Mouse (Mus musculus): ENCODE measurements around the gene Akp3. TPM values are rescaled to one million over a fixed set of nuclear protein-coding genes. Genes with fewer than 3 reads are reported as not detected.

Akp3 gene
- polyA plus RNA-seq, 1 experiment from 2014 or later: not detected

DNA sequence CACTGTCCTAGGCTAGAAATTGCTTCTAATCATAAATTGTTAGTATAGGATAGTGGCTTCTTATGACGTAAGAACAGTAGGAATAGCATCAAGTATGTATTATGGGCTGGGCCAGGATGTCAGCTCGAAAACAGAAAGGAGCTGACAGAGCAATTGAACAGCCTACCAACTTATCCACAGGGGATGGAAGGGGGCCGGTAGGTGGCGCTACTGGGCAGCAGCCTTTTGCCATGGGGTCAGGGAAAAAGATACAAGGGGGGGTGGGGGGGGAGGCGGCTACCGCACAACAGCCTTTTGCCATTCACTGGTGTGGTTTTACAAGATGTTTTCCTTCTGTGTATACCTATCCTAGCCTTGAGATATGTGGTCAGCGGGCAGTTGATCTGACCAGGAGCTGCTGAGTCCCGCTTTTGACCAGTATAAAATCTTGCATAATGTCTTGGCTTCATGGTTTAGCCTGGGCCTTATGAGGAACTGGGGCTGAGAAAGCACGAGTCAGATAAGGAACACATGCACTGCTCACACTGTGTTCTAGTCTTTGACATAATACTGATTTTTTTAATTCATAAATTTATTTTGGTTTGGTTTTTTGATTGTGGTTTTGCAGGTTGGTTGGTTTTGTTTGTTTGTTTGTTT lies 12.9 kb upstream of the Akp3 start:
- peak; percentile 7 for DNase-seq (ENCODE audit: low spot score)
- Histone ChIP-seq H3K36me3 (ENCODE audit: insufficient read depth, low read length) (no peaks in the 10 kb centered on the region), H3K4me1 (ENCODE audit: insufficient read depth, low read depth, low read length) (no peaks in the 10 kb centered on the region), H3K27ac (ENCODE audit: low read length) (no peak overlapping the region), H3K9ac (replicated peaks; ENCODE audit: low read depth) (no peak overlapping the region), H3K4me3 (ENCODE audit: low read depth, low read length) (no peak overlapping the region), H3K4me2 (replicated peaks; ENCODE audit: low read depth, low read length) (no peak overlapping the region), H3K9me3 (ENCODE audit: low read length) (no peaks in the 10 kb centered on the region), H3K27me3 (replicated peaks; ENCODE audit: insufficient read depth, low read length) (no peaks in the 10 kb centered on the region)
- no peak for ATAC-seq
- peak; percentile 57 for TF ChIP-seq CTCF (IDR thresholded peaks at IDR 0.05)
- TF ChIP-seq EP300 (IDR thresholded peaks at IDR 0.05): no peak
- WGBS: 34% methylated on average over 9 of the region's 9 CpGs

DNA sequence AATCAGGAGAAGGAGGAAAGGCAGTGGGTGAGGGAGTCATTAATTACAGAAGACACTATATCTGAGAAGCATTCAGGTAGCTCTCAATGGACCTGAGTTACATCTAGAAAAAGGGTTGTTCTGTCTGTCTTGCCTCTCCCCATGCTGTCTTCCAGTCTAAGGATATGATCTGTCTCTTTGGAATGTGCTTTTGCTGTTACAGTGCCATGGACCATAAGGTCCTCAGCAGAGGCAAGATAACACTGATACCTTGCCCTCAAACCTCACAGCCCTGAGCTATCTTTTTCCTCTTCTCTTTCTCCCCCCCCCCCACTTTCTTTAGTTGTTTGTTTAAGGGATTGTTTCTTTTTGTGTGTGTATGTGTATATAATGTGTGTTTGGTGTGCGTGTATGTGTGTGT lies 10.0 kb upstream of the Akp3 start:
- Histone ChIP-seq H3K9me3 (ENCODE audit: low read length) (no peaks in the 10 kb centered on the region), H3K4me1 (ENCODE audit: insufficient read depth, low read depth, low read length) (no peaks in the 10 kb centered on the region), H3K27ac (ENCODE audit: low read length) (no peak overlapping the region), H3K4me3 (ENCODE audit: low read depth, low read length) (no peak overlapping the region), H3K27me3 (replicated peaks; ENCODE audit: insufficient read depth, low read length) (no peaks in the 10 kb centered on the region), H3K9ac (replicated peaks; ENCODE audit: low read depth) (no peak overlapping the region), H3K4me2 (replicated peaks; ENCODE audit: low read depth, low read length) (no peak overlapping the region), H3K36me3 (ENCODE audit: insufficient read depth, low read length) (no peaks in the 10 kb centered on the region)
- 72% methylated on average over 1 of the region's 1 CpGs for WGBS
- no peak for TF ChIP-seq EP300 (IDR thresholded peaks at IDR 0.05)
- no peak for TF ChIP-seq CTCF (IDR thresholded peaks at IDR 0.05)
- no peak for ATAC-seq
- DNase-seq (ENCODE audit: low spot score): no peak

DNA sequence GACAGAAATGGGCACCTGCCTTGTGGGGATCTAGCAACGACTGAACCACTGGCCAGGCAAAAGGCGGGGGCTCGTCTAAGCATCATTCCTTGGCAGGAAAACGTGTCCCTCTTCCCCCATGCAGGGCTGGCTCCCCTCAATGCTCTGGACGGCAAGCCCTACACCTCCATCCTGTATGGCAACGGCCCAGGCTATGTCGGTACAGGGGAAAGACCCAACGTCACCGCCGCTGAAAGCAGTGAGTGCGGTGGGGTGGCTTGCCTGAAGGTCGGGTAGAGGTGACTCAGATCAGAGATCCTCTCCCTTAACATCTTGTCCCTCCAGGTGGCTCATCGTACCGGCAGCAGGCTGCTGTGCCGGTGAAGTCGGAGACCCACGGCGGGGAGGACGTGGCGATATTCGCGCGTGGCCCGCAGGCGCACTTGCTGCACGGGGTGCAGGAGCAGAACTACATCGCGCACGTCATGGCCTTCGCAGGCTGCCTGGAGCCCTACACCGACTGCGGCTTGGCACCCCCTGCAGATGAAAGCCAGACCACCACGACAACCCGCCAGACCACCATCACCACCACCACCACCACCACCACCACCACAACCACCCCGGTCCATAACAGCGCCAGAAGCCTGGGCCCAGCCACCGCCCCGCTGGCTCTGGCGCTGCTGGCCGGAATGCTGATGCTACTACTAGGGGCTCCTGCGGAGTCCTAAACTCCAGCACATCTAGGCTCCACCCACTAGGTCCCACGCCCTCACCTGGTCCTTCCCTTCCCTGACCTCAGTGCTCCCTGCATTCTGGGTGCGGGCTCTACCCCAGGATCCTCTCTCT lies 2.6 kb downstream of the Akp3 start:
- no peak for TF ChIP-seq EP300 (IDR thresholded peaks at IDR 0.05)
- no peak for TF ChIP-seq CTCF (IDR thresholded peaks at IDR 0.05)
- ATAC-seq: no peak
- no peak overlapping the region for H3K9ac ChIP-seq (replicated peaks; ENCODE audit: low read depth)
- no peaks in the 10 kb centered on the region for H3K4me1 ChIP-seq (ENCODE audit: insufficient read depth, low read depth, low read length)
- no peaks in the 10 kb centered on the region for H3K36me3 ChIP-seq (ENCODE audit: insufficient read depth, low read length)
- 11% methylated on average over 35 of the region's 43 CpGs for WGBS
- no peak overlapping the region for H3K4me3 ChIP-seq (ENCODE audit: low read depth, low read length)
- no peak for DNase-seq (ENCODE audit: low spot score)
- no peaks in the 10 kb centered on the region for H3K9me3 ChIP-seq (ENCODE audit: low read length)
- H3K27ac ChIP-seq (ENCODE audit: low read length): no peak overlapping the region
- peaks cover 21% of the 10 kb centered on the region for H3K27me3 ChIP-seq (replicated peaks; ENCODE audit: insufficient read depth, low read length)
- no peak overlapping the region for H3K4me2 ChIP-seq (replicated peaks; ENCODE audit: low read depth, low read length)

DNA sequence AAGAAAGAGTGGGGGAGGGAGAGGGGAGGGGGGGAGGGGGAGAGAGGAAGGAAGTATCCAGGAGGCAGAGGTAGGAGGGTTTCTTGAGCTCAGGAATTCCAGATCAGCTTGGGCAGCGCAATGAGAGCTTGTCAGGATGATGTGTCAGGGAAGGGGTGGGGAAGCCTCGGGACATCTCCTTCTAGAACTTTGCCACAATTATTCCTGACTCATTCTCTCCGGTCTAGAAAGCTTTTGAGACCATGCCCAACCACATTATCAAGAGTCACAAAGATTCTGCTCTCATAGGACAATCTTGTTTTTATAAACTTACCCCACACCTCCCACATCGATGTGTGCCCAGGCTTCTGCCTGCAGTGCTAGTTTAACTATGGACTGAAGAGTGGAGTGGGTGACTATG lies 7.0 kb downstream of the Akp3 start:
- DNase-seq (ENCODE audit: low spot score) (no peak), ATAC-seq (no peak)
- H3K4me1 ChIP-seq (ENCODE audit: insufficient read depth, low read depth, low read length): no peaks in the 10 kb centered on the region
- no peak overlapping the region for H3K9ac ChIP-seq (replicated peaks; ENCODE audit: low read depth)
- no peak overlapping the region for H3K4me3 ChIP-seq (ENCODE audit: low read depth, low read length)
- H3K9me3 ChIP-seq (ENCODE audit: low read length): no peaks in the 10 kb centered on the region
- TF ChIP-seq EP300 (IDR thresholded peaks at IDR 0.05) (no peak), CTCF (IDR thresholded peaks at IDR 0.05) (no peak)
- H3K27me3 ChIP-seq (replicated peaks; ENCODE audit: insufficient read depth, low read length): peaks cover 15% of the 10 kb centered on the region; the same call in 1 of the 2 replicates
- H3K36me3 ChIP-seq (ENCODE audit: insufficient read depth, low read length): no peaks in the 10 kb centered on the region
- no peak overlapping the region for H3K4me2 ChIP-seq (replicated peaks; ENCODE audit: low read depth, low read length)
- no peak overlapping the region for H3K27ac ChIP-seq (ENCODE audit: low read length)
- WGBS: 84% methylated on average over 4 of the region's 4 CpGs

GRCm38 (mm10) chr1:87141550-87141949 lies 16.8 kb downstream of the Akp3 start:
- H3K27me3 ChIP-seq (replicated peaks; ENCODE audit: insufficient read depth, low read length): no peaks in the 10 kb centered on the region
- ATAC-seq: no peak
- no peak overlapping the region for H3K4me2 ChIP-seq (replicated peaks; ENCODE audit: low read depth, low read length)
- H3K9ac ChIP-seq (replicated peaks; ENCODE audit: low read depth): no peak overlapping the region
- no peaks in the 10 kb centered on the region for H3K9me3 ChIP-seq (ENCODE audit: low read length)
- DNase-seq (ENCODE audit: low spot score): no peak
- no peak for TF ChIP-seq EP300 (IDR thresholded peaks at IDR 0.05)
- no peak for TF ChIP-seq CTCF (IDR thresholded peaks at IDR 0.05)
- 73% methylated on average over 4 of the region's 4 CpGs for WGBS
- H3K27ac ChIP-seq (ENCODE audit: low read length): no peak overlapping the region
- no peaks in the 10 kb centered on the region for H3K4me1 ChIP-seq (ENCODE audit: insufficient read depth, low read depth, low read length)
- no peak overlapping the region for H3K4me3 ChIP-seq (ENCODE audit: low read depth, low read length)
- H3K36me3 ChIP-seq (ENCODE audit: insufficient read depth, low read length): no peaks in the 10 kb centered on the region

DNA sequence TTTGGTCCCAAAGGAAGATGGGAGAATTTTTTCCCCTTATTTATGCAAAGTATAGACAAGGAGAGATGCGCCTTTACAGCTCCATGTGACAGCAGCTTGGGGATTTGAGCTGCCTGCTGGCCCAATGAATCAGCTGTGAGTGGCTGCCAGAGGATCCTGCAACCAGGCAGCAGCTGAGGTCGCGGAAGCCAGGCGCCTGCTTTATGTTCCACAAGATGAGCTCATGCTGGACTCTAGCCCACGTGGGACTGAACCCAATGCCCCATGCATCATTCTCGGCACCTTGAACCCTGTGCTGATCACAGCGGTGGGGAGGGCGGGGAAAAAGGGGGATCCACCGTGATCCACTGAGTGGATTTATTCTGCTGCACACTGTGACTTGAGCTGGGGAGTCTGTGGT lies 17.7 kb downstream of the Akp3 start:
- ATAC-seq (no peak), DNase-seq (ENCODE audit: low spot score) (no peak)
- no peak overlapping the region for H3K27ac ChIP-seq (ENCODE audit: low read length)
- no peak overlapping the region for H3K4me2 ChIP-seq (replicated peaks; ENCODE audit: low read depth, low read length)
- H3K4me3 ChIP-seq (ENCODE audit: low read depth, low read length): no peak overlapping the region
- H3K9me3 ChIP-seq (ENCODE audit: low read length): no peaks in the 10 kb centered on the region
- TF ChIP-seq EP300 (IDR thresholded peaks at IDR 0.05) (no peak), CTCF (IDR thresholded peaks at IDR 0.05) (no peak)
- no peaks in the 10 kb centered on the region for H3K36me3 ChIP-seq (ENCODE audit: insufficient read depth, low read length)
- H3K4me1 ChIP-seq (ENCODE audit: insufficient read depth, low read depth, low read length): no peaks in the 10 kb centered on the region
- no peak overlapping the region for H3K9ac ChIP-seq (replicated peaks; ENCODE audit: low read depth)
- no peaks in the 10 kb centered on the region for H3K27me3 ChIP-seq (replicated peaks; ENCODE audit: insufficient read depth, low read length)
- 61% methylated on average over 9 of the region's 9 CpGs for WGBS

All from lung, postnatal 0 days (tissue).